Mouse (Mus musculus) limb, embryonic 14.5 days (tissue): ENCODE data around the gene Erh. TPM values are rescaled to one million over a fixed set of nuclear protein-coding genes. Genes with fewer than 3 reads are reported as not detected.

ENCODE experiments used
- ATAC-seq: fragments of 200-750 bp; cut with Nextera tagmentation; 2 replicates; pipeline ENCODE4 v1.8.0; 2017; ENCODE audit warnings: low read depth, moderate number of reproducible peaks, moderate TSS enrichment; ENCODE audit not compliant: low FRiP score
- DNase-seq: peaks from one replicate; pipeline ENCODE4 v3.0.0-alpha.2; 2015; ENCODE audit warnings: low spot score
- H3K27ac ChIP-seq: fragments of 300-500 bp; sonication (generic); replicated peaks from 2 replicates; pipeline ENCODE4 v1.5.1; 2014; ENCODE audit warnings: low read depth, mild to moderate bottlenecking, low read length, moderate library complexity, mixed read lengths
- H3K27me3 ChIP-seq: fragments of 300-500 bp; sonication (generic); 2 replicates; pipeline ENCODE4 v1.6.1; 2014; ENCODE audit warnings: low read length, mixed read lengths; ENCODE audit not compliant: control insufficient read depth, insufficient read depth
- H3K36me3 ChIP-seq: fragments of 300-500 bp; sonication (generic); 2 replicates; pipeline ENCODE4 v1.6.1; 2014; ENCODE audit warnings: mild to moderate bottlenecking, low read length, moderate library complexity, mixed read lengths; ENCODE audit not compliant: control insufficient read depth, insufficient read depth
- H3K4me1 ChIP-seq: fragments of 300-500 bp; sonication (generic); 2 replicates; pipeline ENCODE4 v1.6.1; 2014; ENCODE audit warnings: antibody characterized with exemption, low read length, mixed read lengths; ENCODE audit not compliant: control insufficient read depth, insufficient read depth
- H3K4me2 ChIP-seq: fragments of 300-500 bp; sonication (generic); replicated peaks from 2 replicates; pipeline ENCODE4 v1.6.1; 2014; ENCODE audit warnings: low read depth, mild to moderate bottlenecking, low read length, moderate library complexity; ENCODE audit not compliant: severe bottlenecking
- H3K4me3 ChIP-seq: fragments of 300-500 bp; sonication (generic); replicated peaks from 2 replicates; pipeline ENCODE4 v1.5.1; 2014; ENCODE audit warnings: low read length
- H3K9ac ChIP-seq: fragments of 300-500 bp; sonication (generic); 2 replicates; pipeline ENCODE4 v1.6.1; 2014; ENCODE audit warnings: mild to moderate bottlenecking, low read depth, low read length, moderate library complexity; ENCODE audit not compliant: severe bottlenecking
- H3K9me3 ChIP-seq: fragments of 300-500 bp; sonication (generic); 2 replicates; pipeline ENCODE4 v1.6.1; 2016; ENCODE audit warnings: low read length; ENCODE audit not compliant: control insufficient read depth
- POLR2A ChIP-seq: fragments of 200-500 bp; IDR thresholded peaks from 2 replicates; pipeline ENCODE4 v1.8.0; 2012; ENCODE audit warnings: inconsistent platforms, mild to moderate bottlenecking, moderate library complexity, borderline replicate concordance; ENCODE audit not compliant: insufficient read depth, insufficient read length; ENCODE audit errors: extremely low read depth
- WGBS: fragments of 180-500 bp; shearing (Covaris S2); extraction: QIAGEN DNeasy Blood & Tissue Kit; methylation state at CpG from one replicate; pipeline ENCODE4 v1.1.7; 2014; 5-methylcytosine and 5-hydroxymethylcytosine counted together
- polyA plus RNA-seq, 2 experiments: library from polyadenylated mRNA; depleted of rRNA in 1 of 2; stranded (reverse) in 1 of 2; unstranded in 1 of 2; fragments of >200 nt; fragmentation: Nextera tagmentation in 1 of 2; extraction: Ambion mirVana in 1 of 2; gene quantifications; 2 replicates each; pipeline versions ENCODE4 v1.2.1 to v1.2.3; 2012 to 2014

Erh gene
- polyA plus RNA-seq, 2 experiments, result 285 to 355 TPM

- Histone ChIP-seq H3K4me2 (no peak overlapping the region), H3K36me3 (no peaks in the 10 kb centered on the region), H3K9ac (no peak overlapping the region), H3K4me1 (peaks cover 12% of the 10 kb centered on the region), H3K27me3 (no peaks in the 10 kb centered on the region), H3K9me3 (no peaks in the 10 kb centered on the region), H3K4me3 (no peak overlapping the region), H3K27ac (no peak overlapping the region)
- WGBS, result 44% methylated on average over 4 of the region's 4 CpGs
- DNase-seq (peak; percentile 44), ATAC-seq (peak; percentile 53; the same call in 1 of the 2 replicates)
- TF ChIP-seq POLR2A, result no peak
These were observed 40.6 kb downstream of the Erh start for GRCm38 (mm10) chr12:80603566-80603965.

DNA sequence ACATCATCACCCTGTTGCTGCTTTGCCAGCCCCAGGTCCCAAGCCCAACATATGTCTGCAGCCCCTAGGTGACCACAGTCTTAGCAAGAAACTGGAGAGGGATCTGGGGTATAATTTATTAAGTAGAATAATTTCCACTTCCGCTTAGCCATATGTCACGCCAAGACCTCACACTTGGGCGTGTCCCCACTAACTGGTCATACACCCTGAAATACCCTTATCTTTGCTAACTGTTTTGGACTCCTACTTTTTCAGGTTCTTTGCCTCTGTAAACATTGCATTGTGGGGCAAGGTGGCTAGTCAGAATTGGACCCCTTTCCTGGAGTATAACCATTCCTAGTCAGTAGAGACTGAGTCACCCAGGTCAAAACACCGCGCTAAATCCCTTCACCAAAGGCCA lies 41.7 kb downstream of the Erh start:
- WGBS, result 95% methylated on average over 5 of the region's 5 CpGs
- no peaks in the 10 kb centered on the region for H3K9me3 ChIP-seq
- ATAC-seq, result no peak

DNA sequence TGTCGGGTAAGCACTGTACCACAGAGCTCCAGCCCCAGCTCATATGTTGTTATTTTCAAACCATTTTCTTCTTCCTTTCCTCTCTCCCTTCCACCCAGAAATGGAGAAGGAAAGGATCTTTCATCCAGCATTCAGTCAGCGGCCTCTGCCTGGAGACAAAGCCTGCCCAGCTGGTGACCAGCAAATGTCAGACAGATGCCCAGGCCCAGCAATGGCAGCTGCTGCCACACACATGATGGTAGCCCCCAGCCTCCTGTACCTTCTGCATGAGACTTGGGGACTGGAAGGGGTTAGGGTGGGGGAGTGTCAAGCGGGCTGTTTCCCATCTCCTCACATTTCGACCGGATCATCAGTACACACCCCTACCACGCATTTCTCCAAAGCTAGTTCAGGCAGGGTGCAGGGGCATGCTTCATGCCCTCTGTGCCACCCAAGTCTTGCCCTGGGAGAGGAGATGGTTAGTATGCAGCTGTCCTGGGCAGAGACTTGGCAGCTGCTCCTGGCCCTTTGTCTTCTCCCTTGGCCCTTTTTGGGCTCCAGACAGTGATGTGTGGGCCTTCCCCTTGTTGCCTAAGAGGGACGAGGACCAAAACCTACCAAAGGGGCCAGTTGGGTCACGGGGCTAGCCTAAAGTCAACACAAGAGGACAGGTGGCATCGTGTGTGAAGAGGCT lies 42.4 kb downstream of the Erh start:
- Histone ChIP-seq H3K27ac (no peak overlapping the region), H3K4me3 (no peak overlapping the region), H3K9ac (no peak overlapping the region), H3K4me2 (no peak overlapping the region), H3K36me3 (no peaks in the 10 kb centered on the region), H3K27me3 (no peaks in the 10 kb centered on the region), H3K4me1 (peaks cover 12% of the 10 kb centered on the region), H3K9me3 (no peaks in the 10 kb centered on the region)
- WGBS, result 81% methylated on average over 9 of the region's 9 CpGs
- no peak for TF ChIP-seq POLR2A
- DNase-seq, result no peak
- no peak for ATAC-seq

More for the DNA sequence above, 41.7 kb downstream of the Erh start:
- H3K9ac ChIP-seq, result no peak overlapping the region
- no peak overlapping the region for H3K27ac ChIP-seq
- no peak for TF ChIP-seq POLR2A
- H3K27me3 ChIP-seq, result no peaks in the 10 kb centered on the region
- H3K4me2 ChIP-seq, result no peak overlapping the region
- H3K36me3 ChIP-seq, result no peaks in the 10 kb centered on the region
- no peak overlapping the region for H3K4me3 ChIP-seq
- DNase-seq, result no peak
- H3K4me1 ChIP-seq, result peaks cover 12% of the 10 kb centered on the region

DNA sequence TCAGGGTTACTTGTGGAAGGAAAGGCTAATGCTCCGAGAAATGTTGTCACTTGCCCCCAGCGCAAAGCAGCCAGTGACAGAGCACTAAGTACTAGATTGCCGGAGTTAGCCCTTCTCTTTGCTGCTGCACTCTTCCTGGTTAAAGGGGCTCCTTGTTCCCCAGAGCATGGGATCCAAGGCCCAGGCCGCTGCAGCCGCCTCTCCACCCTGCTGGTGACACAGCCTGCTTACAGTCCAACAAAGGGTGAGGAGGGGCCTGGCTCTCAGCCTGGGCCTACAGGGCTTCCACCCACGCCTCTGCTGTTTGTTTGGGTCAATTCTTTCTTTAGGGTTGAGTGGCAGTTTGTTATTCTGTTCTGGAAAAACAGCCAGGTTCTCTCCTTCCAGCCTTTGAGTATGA lies 45.4 kb downstream of the Erh start:
- no peak for ATAC-seq
- TF ChIP-seq POLR2A, result no peak

GRCm38 (mm10) chr12:80598236-80598635 lies 45.9 kb downstream of the Erh start:
- H3K4me1 ChIP-seq, result 0 out of 2 replicates have a peak, but pooled peaks cover 1% of the 10 kb centered on the region
- H3K9ac ChIP-seq, result no peak overlapping the region
- H3K4me3 ChIP-seq, result no peak overlapping the region
- ATAC-seq, result no peak
- no peak for DNase-seq
- H3K9me3 ChIP-seq, result no peaks in the 10 kb centered on the region
- no peak overlapping the region for H3K4me2 ChIP-seq
- H3K27me3 ChIP-seq, result no peaks in the 10 kb centered on the region
- no peak overlapping the region for H3K27ac ChIP-seq
- H3K36me3 ChIP-seq, result no peaks in the 10 kb centered on the region
- WGBS, result 34% methylated on average over 7 of the region's 7 CpGs
- no peak for TF ChIP-seq POLR2A

More for the DNA sequence above, 45.4 kb downstream of the Erh start:
- 58% methylated on average over 6 of the region's 6 CpGs for WGBS
- no peak for DNase-seq
- no peak overlapping the region for H3K27ac ChIP-seq
- H3K9me3 ChIP-seq, result no peaks in the 10 kb centered on the region
- peaks cover 5% of the 10 kb centered on the region for H3K4me1 ChIP-seq
- H3K36me3 ChIP-seq, result no peaks in the 10 kb centered on the region
- no peak overlapping the region for H3K4me3 ChIP-seq
- no peaks in the 10 kb centered on the region for H3K27me3 ChIP-seq
- no peak overlapping the region for H3K9ac ChIP-seq
- H3K4me2 ChIP-seq, result no peak overlapping the region

DNA sequence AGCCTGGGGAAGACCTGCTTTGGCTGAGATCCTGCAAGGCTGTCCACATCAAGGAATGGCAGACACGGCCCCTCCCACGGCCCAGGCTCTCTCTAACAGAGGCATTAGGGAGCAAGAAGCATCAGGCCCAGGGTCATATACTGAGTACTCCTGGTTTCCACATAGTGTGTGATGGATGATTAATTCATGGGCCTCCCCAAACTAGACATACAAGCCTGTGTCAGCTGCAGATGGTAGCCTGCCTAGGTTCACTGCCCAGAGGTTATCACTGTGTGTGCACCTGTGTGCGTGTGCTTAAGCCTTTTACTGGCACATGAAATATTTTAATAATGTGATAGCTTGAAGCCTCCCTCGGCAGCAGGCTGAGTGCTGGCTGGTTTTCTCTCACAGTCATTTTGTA lies 48.2 kb downstream of the Erh start:
- ATAC-seq, result no peak
- no peak overlapping the region for H3K4me2 ChIP-seq
- H3K4me3 ChIP-seq, result no peak overlapping the region
- no peaks in the 10 kb centered on the region for H3K27me3 ChIP-seq
- no peak for TF ChIP-seq POLR2A
- H3K9me3 ChIP-seq, result no peaks in the 10 kb centered on the region
- no peaks in the 10 kb centered on the region for H3K4me1 ChIP-seq
- WGBS, result 84% methylated on average over 4 of the region's 4 CpGs
- H3K9ac ChIP-seq, result no peak overlapping the region
- no peak overlapping the region for H3K27ac ChIP-seq
- no peaks in the 10 kb centered on the region for H3K36me3 ChIP-seq
- no peak for DNase-seq
